Mouse (Mus musculus) bone marrow, adult 2 months (tissue): ENCODE results near the gene Olfr1242. TPM values are rescaled to one million over a fixed set of nuclear protein-coding genes. Genes with fewer than 3 reads are reported as not detected.

Source experiments
- H3K27ac ChIP-seq: fragments of 200-500 bp; 2 replicates; pipeline ENCODE4 v1.5.1; 2012; ENCODE audit warnings: low read depth, mild to moderate bottlenecking, control low read depth, inconsistent platforms, low read length; ENCODE audit not compliant: control insufficient read depth, poor library complexity, insufficient read depth
- H3K4me1 ChIP-seq: fragments of 200-500 bp; 2 replicates; pipeline ENCODE4 v1.6.1; 2011; ENCODE audit warnings: low read length; ENCODE audit not compliant: control insufficient read depth, insufficient read depth
- H3K4me3 ChIP-seq: fragments of 200-500 bp; replicated peaks from 2 replicates; pipeline ENCODE3; 2011; ENCODE audit warnings: mild to moderate bottlenecking, low read depth, low read length, control low read depth; ENCODE audit not compliant: control insufficient read depth
- CTCF ChIP-seq: fragments of 200-500 bp; IDR thresholded peaks from 2 replicates; pipeline ENCODE4 v1.5.1; 2011; ENCODE audit warnings: low read length, control low read depth; ENCODE audit not compliant: control insufficient read depth, insufficient read depth
- POLR2A ChIP-seq: fragments of 200-500 bp; IDR thresholded peaks from 2 replicates; pipeline ENCODE4 v1.6.1; 2011; ENCODE audit warnings: low read depth, mild to moderate bottlenecking, control low read depth, low read length, borderline replicate concordance; ENCODE audit not compliant: control insufficient read depth
- WGBS: fragments of 180-500 bp; shearing (Covaris S2); methylation state at CpG from one replicate; pipeline ENCODE4 v1.1.7; 2018; 5-methylcytosine and 5-hydroxymethylcytosine counted together
- polyA plus RNA-seq: library from polyadenylated mRNA; stranded (reverse); fragments of >200 nt; gene quantifications from 2 replicates; pipeline ENCODE4 v1.2.4, GENCODE M21; 2011; ENCODE audit warnings: low replicate concordance; ENCODE audit not compliant: missing spikeins, insufficient read depth, insufficient read length

Gene Olfr1242
- polyA plus RNA-seq, result not detected in 2 replicates

- TF ChIP-seq POLR2A (no peak), CTCF (no peak)
- no peaks in the 10 kb centered on the region for H3K4me1 ChIP-seq
- WGBS, result 63% methylated on average over 1 of the region's 1 CpGs
- H3K27ac ChIP-seq, result no peak within 1 kb of the TSS
- H3K4me3 ChIP-seq, result no peak within 1 kb of the TSS
Observed at GRCm38 (mm10) chr2:89498235-89498634, at the start of gene Olfr1242. TSS of gene Olfr1242 (minus strand) at chr2:89498335.

- no peak overlapping the region for H3K4me3 ChIP-seq
- no peak for TF ChIP-seq POLR2A
- WGBS, result 39% methylated on average over 2 of the region's 2 CpGs
Observed at GRCm38 (mm10) chr2:89544516-89544915, 46.4 kb upstream of the Olfr1242 start.

GRCm38 (mm10) chr2:89539923-89540322 lies 41.8 kb upstream of the Olfr1242 start:
- H3K4me3 ChIP-seq, result no peak overlapping the region
- H3K4me1 ChIP-seq, result no peaks in the 10 kb centered on the region
- TF ChIP-seq CTCF, result no peak
- TF ChIP-seq POLR2A, result no peak
- 46% methylated on average over 1 of the region's 1 CpGs for WGBS
- no peak overlapping the region for H3K27ac ChIP-seq

More at GRCm38 (mm10) chr2:89544516-89544915, 46.4 kb upstream of the Olfr1242 start:
- no peaks in the 10 kb centered on the region for H3K4me1 ChIP-seq
- no peak overlapping the region for H3K27ac ChIP-seq

- no peak within 1 kb of the TSS for H3K27ac ChIP-seq
- no peak within 1 kb of the TSS for H3K4me3 ChIP-seq
- 70% methylated on average over 1 of the region's 1 CpGs for WGBS
- TF ChIP-seq POLR2A, result no peak
- no peak for TF ChIP-seq CTCF
- H3K4me1 ChIP-seq, result no peaks in the 10 kb centered on the region
Observed at GRCm38 (mm10) chr2:89531387-89531786, 33.3 kb upstream of the Olfr1242 start, which contains the start of gene Olfr1243. TSS of gene Olfr1243 (minus strand) at chr2:89531487.

- TF ChIP-seq POLR2A, result no peak
- no peak for TF ChIP-seq CTCF
- Histone ChIP-seq H3K4me3 (no peak within 1 kb of the TSS), H3K27ac (no peak within 1 kb of the TSS), H3K4me1 (no peaks in the 10 kb centered on the region)
Observed at GRCm38 (mm10) chr2:89487026-89487425, 11.1 kb downstream of the Olfr1242 start, which contains the start of gene Olfr1241. TSS of gene Olfr1241 (minus strand) at chr2:89487126.

- Histone ChIP-seq H3K4me3 (no peak within 1 kb of the TSS), H3K4me1 (no peaks in the 10 kb centered on the region), H3K27ac (no peak within 1 kb of the TSS)
- WGBS, result 74% methylated on average over 3 of the region's 3 CpGs
- no peak for TF ChIP-seq CTCF
- no peak for TF ChIP-seq POLR2A
Observed at GRCm38 (mm10) chr2:89442900-89443299, 55.2 kb downstream of the Olfr1242 start, which contains the start of gene Olfr1240. TSS of gene Olfr1240 (minus strand) at chr2:89443000.

Other genes starting within 250 kb of the Olfr1242 start
- gene Olfr1228, start 244.3 kb downstream of the Olfr1242 start, polyA plus RNA-seq, result not detected in 2 replicates
- gene Olfr1229, start 210.3 kb downstream of the Olfr1242 start, polyA plus RNA-seq, result not detected in 2 replicates
- not detected in 2 replicates for gene Olfr1230, start 201.1 kb downstream of the Olfr1242 start, polyA plus RNA-seq
- gene Olfr1231, start 191.3 kb downstream of the Olfr1242 start, polyA plus RNA-seq, result 0.25 TPM in 1 of 2 replicates, not detected in the other
- gene Olfr1232, start 168.7 kb downstream of the Olfr1242 start, polyA plus RNA-seq, result not detected in 2 replicates
- not detected in 2 replicates for gene Olfr1233, start 155.9 kb downstream of the Olfr1242 start, polyA plus RNA-seq
- gene Olfr1234, start 133.5 kb downstream of the Olfr1242 start, polyA plus RNA-seq, result not detected in 2 replicates
- gene Olfr1238, start 88.7 kb downstream of the Olfr1242 start, polyA plus RNA-seq, result not detected in 2 replicates
- gene Olfr1239, start 77.9 kb downstream of the Olfr1242 start, polyA plus RNA-seq, result not detected in 2 replicates
- not detected in 2 replicates for gene Olfr1240, start 55.3 kb downstream of the Olfr1242 start, polyA plus RNA-seq
- gene Olfr1241, start 11.2 kb downstream of the Olfr1242 start, polyA plus RNA-seq, result not detected in 2 replicates
- gene Olfr1243, start 33.2 kb upstream of the Olfr1242 start, polyA plus RNA-seq, result not detected in 2 replicates
- not detected in 2 replicates for gene Olfr1245, start 80.1 kb upstream of the Olfr1242 start, polyA plus RNA-seq
- not detected in 2 replicates for gene Olfr1246, start 94.8 kb upstream of the Olfr1242 start, polyA plus RNA-seq
- not detected in 2 replicates for gene Olfr1247, start 115.8 kb upstream of the Olfr1242 start, polyA plus RNA-seq
- gene Olfr1248, start 119.9 kb upstream of the Olfr1242 start, polyA plus RNA-seq, result not detected in 2 replicates
- not detected in 2 replicates for gene Olfr1249, start 136.6 kb upstream of the Olfr1242 start, polyA plus RNA-seq
- gene Olfr1250, start 163.1 kb upstream of the Olfr1242 start, polyA plus RNA-seq, result 0.45 TPM in 1 of 2 replicates, not detected in the other
- not detected in 2 replicates for gene Olfr1251, start 173.6 kb upstream of the Olfr1242 start, polyA plus RNA-seq
- not detected in 2 replicates for gene Olfr1252, start 226.7 kb upstream of the Olfr1242 start, polyA plus RNA-seq